23 mouse cellular contexts compared by ENCODE assay signal in the genomic region with DNA sequence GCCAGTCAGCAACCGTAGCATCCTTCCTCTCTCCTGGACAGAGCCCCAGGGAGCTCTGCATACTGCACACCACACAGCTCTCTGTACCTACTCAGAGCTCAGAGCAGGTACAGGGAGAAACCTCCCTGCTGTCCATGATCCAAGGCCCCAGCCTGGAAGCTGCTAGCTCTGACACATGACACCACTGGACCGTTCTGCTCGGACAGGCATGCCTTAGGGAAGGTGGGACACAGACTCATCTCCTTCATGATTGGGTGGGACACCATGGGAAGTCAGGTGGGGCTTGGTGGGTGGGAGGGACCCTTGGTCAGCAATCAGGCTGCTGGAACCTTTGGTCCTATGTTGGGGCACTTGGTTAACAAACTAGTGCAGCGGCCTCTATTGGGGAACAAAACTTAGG.
"Had no signal": no experiment of that assay in that cellular context is flagged by ENCODE, and none has a peak within 500 bp of the region (broad histone marks: within the 10 kb centered on the region; RNA-seq: fewer than 3 reads in every experiment).

No protein-coding gene starts in this region.

- H3K27me3 ChIP-seq: heart, embryonic 12.5 days; intestine, embryonic 15.5 days; limb, embryonic 13.5 days; limb, embryonic 15.5 days; liver, embryonic 12.5 days had no signal

- H3K4me3 ChIP-seq: gastrocnemius, adult 2 months; heart, embryonic 10.5 days; heart, embryonic 12.5 days; hindbrain, embryonic 10.5 days; hindbrain, embryonic 12.5 days; intestine, embryonic 15.5 days; layer of hippocampus, adult 2 months; left cerebral cortex, adult 2 months; limb, embryonic 13.5 days; limb, embryonic 15.5 days; liver, embryonic 12.5 days had no signal

- H3K4me2 ChIP-seq: heart, embryonic 12.5 days; hindbrain, embryonic 12.5 days; hindbrain, embryonic 14.5 days; intestine, embryonic 15.5 days; limb, embryonic 13.5 days; limb, embryonic 15.5 days; liver, embryonic 12.5 days had no signal

- H3K36me3 ChIP-seq: heart, embryonic 10.5 days; heart, embryonic 12.5 days; hindbrain, embryonic 10.5 days; hindbrain, embryonic 12.5 days; intestine, embryonic 15.5 days; limb, embryonic 13.5 days; limb, embryonic 15.5 days; liver, embryonic 12.5 days had no signal

- DNase-seq: gastrocnemius, adult 2 months; gastrocnemius, postnatal 10 days; gastrocnemius, postnatal 25 days; heart, adult 18-20 months; heart, postnatal 10 days; heart, postnatal 4 days; kidney, adult 8-10 months; kidney, postnatal 25 days had no signal

- H3K27ac ChIP-seq: gastrocnemius, adult 2 months; heart, embryonic 10.5 days; hindbrain, embryonic 10.5 days; hindbrain, embryonic 12.5 days; hindbrain, embryonic 14.5 days; intestine, embryonic 15.5 days; layer of hippocampus, adult 2 months; left cerebral cortex, adult 2 months; limb, embryonic 13.5 days; limb, embryonic 15.5 days; liver, embryonic 12.5 days; liver, embryonic 14.5 days had no signal

- H3K9ac ChIP-seq: heart, embryonic 12.5 days; hindbrain, embryonic 12.5 days; hindbrain, embryonic 14.5 days; intestine, embryonic 15.5 days; limb, embryonic 13.5 days; limb, embryonic 15.5 days; liver, embryonic 12.5 days; liver, embryonic 14.5 days had no signal

- ATAC-seq: hindbrain, embryonic 16.5 days; inflammation-experienced regulatory T-cells, adult 6 months; intestine, embryonic 15.5 days; intestine, postnatal 0 days; liver, embryonic 12.5 days had no signal

- H3K9me3 ChIP-seq: heart, embryonic 10.5 days; heart, embryonic 12.5 days; hindbrain, embryonic 10.5 days; hindbrain, embryonic 12.5 days; intestine, embryonic 15.5 days; limb, embryonic 15.5 days; liver, embryonic 12.5 days had no signal

- H3K4me1 ChIP-seq: hindbrain, embryonic 12.5 days had no signal
